Mouse (Mus musculus): ENCODE results near the gene Miox. TPM values are rescaled to one million over a fixed set of nuclear protein-coding genes. Genes with fewer than 3 reads are reported as not detected.

Gene Miox
- polyA plus RNA-seq, 1 experiment from 2014 or later, result 28.6 TPM

GRCm38 (mm10) chr15:89354455-89354854 is 20.3 kb downstream of the Miox start:
- ATAC-seq (ENCODE audit: low FRiP score, low TSS enrichment), result no peak
- Histone ChIP-seq H3K4me1 (ENCODE audit: insufficient read depth, low read length) (peaks cover 22% of the 10 kb centered on the region), H3K27ac (ENCODE audit: low read length) (no peak overlapping the region), H3K36me3 (ENCODE audit: insufficient read depth, low read length) (peaks cover 29% of the 10 kb centered on the region), H3K4me2 (replicated peaks; ENCODE audit: low read depth, low read length) (peak overlapping the region; percentile 80), H3K9ac (replicated peaks; ENCODE audit: low read length) (peak overlapping the region; percentile 77), H3K4me3 (ENCODE audit: low read length) (peak overlapping the region; percentile 62), H3K9me3 (ENCODE audit: low read length) (no peaks in the 10 kb centered on the region), H3K27me3 (ENCODE audit: insufficient read depth, low read length) (no peaks in the 10 kb centered on the region)
- 70% methylated on average over 7 of the region's 7 CpGs for WGBS

- peak within 1 kb of the TSS; percentile 80 for H3K4me2 ChIP-seq (replicated peaks; ENCODE audit: low read depth, low read length)
- WGBS, result under 1% methylated on average over 62 of the region's 64 CpGs
- peaks cover 22% of the 10 kb centered on the region for H3K4me1 ChIP-seq (ENCODE audit: insufficient read depth, low read length)
- H3K27ac ChIP-seq (ENCODE audit: low read length), result peak within 1 kb of the TSS; percentile 89
- peak; percentile 90 for ATAC-seq (ENCODE audit: low FRiP score, low TSS enrichment)
- no peaks in the 10 kb centered on the region for H3K9me3 ChIP-seq (ENCODE audit: low read length)
- H3K27me3 ChIP-seq (ENCODE audit: insufficient read depth, low read length), result no peaks in the 10 kb centered on the region
- H3K36me3 ChIP-seq (ENCODE audit: insufficient read depth, low read length), result peaks cover 31% of the 10 kb centered on the region
- peak within 1 kb of the TSS; percentile 77 for H3K9ac ChIP-seq (replicated peaks; ENCODE audit: low read length)
- peak within 1 kb of the TSS; percentile 62 for H3K4me3 ChIP-seq (ENCODE audit: low read length)
Measured at GRCm38 (mm10) chr15:89355241-89356187, 21.3 kb downstream of the Miox start, which contains the start of the genes Lmf2 and Ncaph2. TSS of gene Lmf2 (minus strand) at chr15:89355659. TSS of gene Ncaph2 (plus strand) at chr15:89355719.

- Histone ChIP-seq H3K36me3 (ENCODE audit: insufficient read depth, low read length) (peaks cover 32% of the 10 kb centered on the region), H3K4me1 (ENCODE audit: insufficient read depth, low read length) (peaks cover 22% of the 10 kb centered on the region), H3K4me2 (replicated peaks; ENCODE audit: low read depth, low read length) (peak overlapping the region; percentile 76), H3K9me3 (ENCODE audit: low read length) (no peaks in the 10 kb centered on the region), H3K4me3 (ENCODE audit: low read length) (peak overlapping the region; percentile 62), H3K27ac (ENCODE audit: low read length) (peak overlapping the region; percentile 89), H3K9ac (replicated peaks; ENCODE audit: low read length) (peak overlapping the region; percentile 77), H3K27me3 (ENCODE audit: insufficient read depth, low read length) (no peaks in the 10 kb centered on the region)
- WGBS, result under 1% methylated on average over 15 of the region's 15 CpGs
- ATAC-seq (ENCODE audit: low FRiP score, low TSS enrichment), result peak; percentile 74
Measured at GRCm38 (mm10) chr15:89356372-89356771, 22.2 kb downstream of the Miox start.

- 78% methylated on average over 3 of the region's 3 CpGs for WGBS
- no peak for ATAC-seq (ENCODE audit: low FRiP score, low TSS enrichment)
- Histone ChIP-seq H3K4me3 (ENCODE audit: low read length) (no peak overlapping the region), H3K9me3 (ENCODE audit: low read length) (no peaks in the 10 kb centered on the region), H3K27ac (ENCODE audit: low read length) (no peak overlapping the region), H3K27me3 (ENCODE audit: insufficient read depth, low read length) (no peaks in the 10 kb centered on the region), H3K9ac (replicated peaks; ENCODE audit: low read length) (no peak overlapping the region), H3K4me1 (ENCODE audit: insufficient read depth, low read length) (peaks cover 22% of the 10 kb centered on the region), H3K4me2 (replicated peaks; ENCODE audit: low read depth, low read length) (no peak overlapping the region), H3K36me3 (ENCODE audit: insufficient read depth, low read length) (peaks cover 29% of the 10 kb centered on the region)
Measured at GRCm38 (mm10) chr15:89358784-89359183, 24.6 kb downstream of the Miox start.

- Histone ChIP-seq H3K4me1 (ENCODE audit: insufficient read depth, low read length) (peaks cover 2% of the 10 kb centered on the region; the same call in 1 of the 2 replicates), H3K4me3 (ENCODE audit: low read length) (no peak overlapping the region), H3K9me3 (ENCODE audit: low read length) (no peaks in the 10 kb centered on the region), H3K9ac (replicated peaks; ENCODE audit: low read length) (no peak overlapping the region), H3K27me3 (ENCODE audit: insufficient read depth, low read length) (no peaks in the 10 kb centered on the region), H3K27ac (ENCODE audit: low read length) (no peak overlapping the region), H3K36me3 (ENCODE audit: insufficient read depth, low read length) (peaks cover 71% of the 10 kb centered on the region), H3K4me2 (replicated peaks; ENCODE audit: low read depth, low read length) (no peak overlapping the region)
- 84% methylated on average over 7 of the region's 7 CpGs for WGBS
- no peak for ATAC-seq (ENCODE audit: low FRiP score, low TSS enrichment)
Measured at GRCm38 (mm10) chr15:89363051-89363450, 28.9 kb downstream of the Miox start.

- no peak overlapping the region for H3K9ac ChIP-seq (replicated peaks; ENCODE audit: low read length)
- no peak overlapping the region for H3K4me2 ChIP-seq (replicated peaks; ENCODE audit: low read depth, low read length)
- H3K27ac ChIP-seq (ENCODE audit: low read length), result no peak overlapping the region
- no peak overlapping the region for H3K4me3 ChIP-seq (ENCODE audit: low read length)
- no peak for ATAC-seq (ENCODE audit: low FRiP score, low TSS enrichment)
- WGBS, result 86% methylated on average over 4 of the region's 4 CpGs
- H3K27me3 ChIP-seq (ENCODE audit: insufficient read depth, low read length), result no peaks in the 10 kb centered on the region
- no peaks in the 10 kb centered on the region for H3K4me1 ChIP-seq (ENCODE audit: insufficient read depth, low read length)
- H3K36me3 ChIP-seq (ENCODE audit: insufficient read depth, low read length), result peaks cover 86% of the 10 kb centered on the region
- H3K9me3 ChIP-seq (ENCODE audit: low read length), result no peaks in the 10 kb centered on the region
Measured at GRCm38 (mm10) chr15:89365141-89365551, 30.9 kb downstream of the Miox start.

GRCm38 (mm10) chr15:89372068-89372467 is 37.9 kb downstream of the Miox start:
- ATAC-seq (ENCODE audit: low FRiP score, low TSS enrichment), result no peak
- H3K9ac ChIP-seq (replicated peaks; ENCODE audit: low read length), result no peak overlapping the region
- 87% methylated on average over 13 of the region's 13 CpGs for WGBS

GRCm38 (mm10) chr15:89372536-89372935 is 38.3 kb downstream of the Miox start:
- H3K4me1 ChIP-seq (ENCODE audit: insufficient read depth, low read length), result peaks cover 14% of the 10 kb centered on the region
- 71% methylated on average over 7 of the region's 7 CpGs for WGBS
- ATAC-seq (ENCODE audit: low FRiP score, low TSS enrichment), result no peak
- H3K27ac ChIP-seq (ENCODE audit: low read length), result 0 out of 2 replicates have a peak overlapping the region, but pooled peaks have one; percentile 20
- H3K4me3 ChIP-seq (ENCODE audit: low read length), result peak overlapping the region; percentile 79; the same call in 1 of the 2 replicates
- H3K9ac ChIP-seq (replicated peaks; ENCODE audit: low read length), result peak overlapping the region; percentile 88; the same call in 1 of the 2 replicates
- H3K27me3 ChIP-seq (ENCODE audit: insufficient read depth, low read length), result peaks cover 16% of the 10 kb centered on the region
- peaks cover 44% of the 10 kb centered on the region for H3K36me3 ChIP-seq (ENCODE audit: insufficient read depth, low read length)
- peak overlapping the region; percentile 90 for H3K4me2 ChIP-seq (replicated peaks; ENCODE audit: low read depth, low read length)
- no peaks in the 10 kb centered on the region for H3K9me3 ChIP-seq (ENCODE audit: low read length)

More at GRCm38 (mm10) chr15:89372068-89372467, 37.9 kb downstream of the Miox start:
- Histone ChIP-seq H3K4me3 (ENCODE audit: low read length) (no peak overlapping the region), H3K27me3 (ENCODE audit: insufficient read depth, low read length) (peaks cover 11% of the 10 kb centered on the region; the same call in 1 of the 2 replicates), H3K9me3 (ENCODE audit: low read length) (no peaks in the 10 kb centered on the region), H3K4me2 (replicated peaks; ENCODE audit: low read depth, low read length) (no peak overlapping the region), H3K36me3 (ENCODE audit: insufficient read depth, low read length) (peaks cover 49% of the 10 kb centered on the region), H3K4me1 (ENCODE audit: insufficient read depth, low read length) (peaks cover 14% of the 10 kb centered on the region), H3K27ac (ENCODE audit: low read length) (0 out of 2 replicates have a peak overlapping the region, but pooled peaks have one; percentile 20)

GRCm38 (mm10) chr15:89373027-89373761 is 39.0 kb downstream of the Miox start:
- peak; percentile 88 for ATAC-seq (ENCODE audit: low FRiP score, low TSS enrichment)
- peak overlapping the region; percentile 90 for H3K4me2 ChIP-seq (replicated peaks; ENCODE audit: low read depth, low read length)
- H3K27me3 ChIP-seq (ENCODE audit: insufficient read depth, low read length), result peaks cover 23% of the 10 kb centered on the region
- H3K9me3 ChIP-seq (ENCODE audit: low read length), result no peaks in the 10 kb centered on the region
- peak overlapping the region; percentile 79 for H3K4me3 ChIP-seq (ENCODE audit: low read length)
- 1% methylated on average over 35 of the region's 35 CpGs for WGBS
- peaks cover 16% of the 10 kb centered on the region for H3K4me1 ChIP-seq (ENCODE audit: insufficient read depth, low read length)
- peak overlapping the region; percentile 88 for H3K9ac ChIP-seq (replicated peaks; ENCODE audit: low read length)
- peaks cover 37% of the 10 kb centered on the region for H3K36me3 ChIP-seq (ENCODE audit: insufficient read depth, low read length)
- peak overlapping the region; percentile 97 for H3K27ac ChIP-seq (ENCODE audit: low read length)

All from kidney, embryonic 16.5 days (tissue).